Mouse (Mus musculus) ES-Bruce4 (cell line): ENCODE measurements around the gene Cyp2d26.

ENCODE experiments used
- CTCF ChIP-seq: IDR thresholded peaks from one replicate; pipeline ENCODE4 v1.8.1; 2011; ENCODE audit warnings: low read depth, low read length
- POLR2A ChIP-seq: IDR thresholded peaks from one replicate; pipeline ENCODE4 v1.8.1; 2011; ENCODE audit warnings: low read length; ENCODE audit not compliant: insufficient read depth

DNA sequence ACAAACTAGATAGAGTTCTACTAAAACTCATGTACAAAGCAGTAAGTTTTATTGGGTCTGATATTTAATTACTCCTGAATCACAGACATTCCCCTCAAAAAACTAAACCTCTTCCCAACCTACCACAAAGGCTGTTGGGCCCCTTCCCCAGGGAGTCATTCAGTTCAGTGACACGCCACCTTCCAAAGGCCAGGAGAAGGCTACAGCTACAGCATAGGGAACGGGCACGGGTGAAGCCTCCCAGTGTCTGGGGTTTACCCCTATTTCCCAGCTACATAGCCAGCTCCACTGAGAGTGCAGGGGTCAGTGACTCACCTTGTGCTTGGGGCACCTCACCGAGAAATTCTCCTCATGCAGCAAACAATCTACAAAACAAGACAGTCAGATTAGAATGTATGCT is 21.2 kb upstream of the Cyp2d26 start:
- no peak for TF ChIP-seq POLR2A
- TF ChIP-seq CTCF: no peak
